Comparison of ENCODE assay signal across 9 mouse cellular contexts in the genomic region with DNA sequence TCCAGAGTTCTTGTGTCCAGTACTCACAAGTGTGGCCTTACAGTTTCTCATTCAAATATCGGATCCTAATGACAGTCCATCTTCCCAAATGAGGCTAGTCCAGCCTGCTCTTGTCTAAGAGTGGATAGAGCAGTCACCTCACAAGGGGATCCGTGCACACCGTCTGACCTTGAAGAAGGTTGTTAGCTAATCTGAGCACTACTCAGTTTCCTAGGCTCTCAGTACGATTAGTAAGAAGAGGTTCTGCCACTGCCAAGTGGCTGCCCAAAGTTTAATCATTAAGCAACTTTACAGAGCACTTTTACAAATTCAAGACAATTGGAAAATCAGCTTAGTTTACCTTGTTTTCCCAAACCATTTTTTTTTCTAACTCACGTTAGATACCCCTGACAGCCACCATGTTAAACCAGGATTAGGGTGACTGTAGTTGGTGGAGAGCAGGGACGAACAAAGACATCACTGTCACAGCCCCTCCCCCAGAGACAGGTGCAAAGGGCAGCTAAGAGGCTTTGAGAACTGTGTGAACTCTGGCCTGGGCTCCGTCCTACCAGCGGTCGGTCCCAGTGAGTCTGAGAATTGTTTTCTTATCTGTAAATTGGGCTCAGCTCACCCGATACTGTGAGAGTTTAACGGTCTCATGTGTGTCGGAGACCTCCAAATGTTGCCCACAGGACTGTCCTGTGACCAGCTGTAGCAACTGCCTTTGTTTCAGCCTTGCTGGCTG.
DNase-seq lines count a peak whose midpoint lies in the region; ATAC-seq and TF ChIP-seq lines count a peak whose summit lies in the region.
"Had no signal": no experiment of that assay in that cellular context is flagged by ENCODE, and none has a peak within 500 bp of the region (broad histone marks: within the 10 kb centered on the region; RNA-seq: fewer than 3 reads in every experiment).

No protein-coding gene starts in this region.

- no peaks in the 10 kb centered on the region for H3K36me3 ChIP-seq in lung, embryonic 14.5 days (ENCODE audit: insufficient read depth)
- no peaks in the 10 kb centered on the region for H3K36me3 ChIP-seq in intestine, embryonic 16.5 days (ENCODE audit: control insufficient read depth, insufficient read depth, low read length)
- H3K36me3 ChIP-seq in liver, embryonic 15.5 days (replicated peaks) = no peaks in the 10 kb centered on the region
- H3K36me3 ChIP-seq: limb, embryonic 15.5 days had no signal

- H3K4me3 ChIP-seq in lung, embryonic 14.5 days (ENCODE audit: low read depth, low read length) = no peak overlapping the region
- H3K4me3 ChIP-seq in intestine, embryonic 16.5 days (ENCODE audit: low read length) = no peak overlapping the region
- no peak overlapping the region for H3K4me3 ChIP-seq in liver, embryonic 15.5 days (replicated peaks)

- no peak for DNase-seq in lung, embryonic 14.5 days
- no peak for DNase-seq in lung, postnatal 14 days
- DNase-seq in retina, postnatal 1 day = peak; percentile 50
- DNase-seq in gastrocnemius, adult 8-10 months (ENCODE audit: low spot score in 2 of 2) = no peak

- H3K27me3 ChIP-seq in lung, embryonic 14.5 days (ENCODE audit: insufficient read depth, low read length) = 0 out of 2 replicates have a peak, but pooled peaks cover 6% of the 10 kb centered on the region
- H3K27me3 ChIP-seq in intestine, embryonic 16.5 days (replicated peaks; ENCODE audit: control insufficient read depth, insufficient read depth, low read length) = no peaks in the 10 kb centered on the region
- H3K27me3 ChIP-seq in liver, embryonic 15.5 days = peaks cover 24% of the 10 kb centered on the region
- H3K27me3 ChIP-seq: Patski had no signal

- 0 out of 2 replicates have a peak overlapping the region, but pooled peaks have one; percentile 20 for H3K27ac ChIP-seq in lung, embryonic 14.5 days (ENCODE audit: low read depth)
- peak overlapping the region; percentile 88 for H3K27ac ChIP-seq in intestine, embryonic 16.5 days (ENCODE audit: low read length)
- peak overlapping the region; percentile 80 for H3K27ac ChIP-seq in liver, embryonic 15.5 days (replicated peaks)

- H3K9ac ChIP-seq in lung, embryonic 14.5 days = no peak overlapping the region
- peak overlapping the region; percentile 18 for H3K9ac ChIP-seq in intestine, embryonic 16.5 days (ENCODE audit: low read depth, low read length)
- H3K9ac ChIP-seq in liver, embryonic 15.5 days = no peak overlapping the region
- H3K9ac ChIP-seq: limb, embryonic 15.5 days had no signal

- WGBS in lung, embryonic 14.5 days = 40% methylated on average over 12 of the region's 12 CpGs
- WGBS in intestine, embryonic 16.5 days = 43% methylated on average over 12 of the region's 12 CpGs
- 55% methylated on average over 12 of the region's 12 CpGs for WGBS in liver, embryonic 15.5 days (ENCODE audit: insufficient replicate concordance)

- ATAC-seq in lung, embryonic 14.5 days (ENCODE audit: insufficient read depth) = no peak
- ATAC-seq in intestine, embryonic 16.5 days = peak; percentile 26
- no peak for ATAC-seq in liver, embryonic 15.5 days (ENCODE audit: insufficient read depth)
- no peak for ATAC-seq in monocyte, adult 5-6 weeks (replicated peaks; ENCODE audit: insufficient number of reproducible peaks, low FRiP score, low TSS enrichment, poor library complexity, severe bottlenecking)
- ATAC-seq: Patski had no signal

- no peaks in the 10 kb centered on the region for H3K9me3 ChIP-seq in lung, embryonic 14.5 days (ENCODE audit: low read depth, low read length)
- H3K9me3 ChIP-seq in intestine, embryonic 16.5 days (ENCODE audit: control insufficient read depth, low read length) = no peaks in the 10 kb centered on the region
- H3K9me3 ChIP-seq in liver, embryonic 15.5 days (replicated peaks) = no peaks in the 10 kb centered on the region
- H3K9me3 ChIP-seq: limb, embryonic 15.5 days had no signal

- no peak for TF ChIP-seq CTCF in lung, embryonic 14.5 days (IDR thresholded peaks at IDR 0.05; ENCODE audit: low read depth)

- peak overlapping the region; percentile 18; the same call in 1 of the 2 replicates for H3K4me2 ChIP-seq in lung, embryonic 14.5 days
- peak overlapping the region; percentile 36 for H3K4me2 ChIP-seq in intestine, embryonic 16.5 days (ENCODE audit: low read depth, low read length)
- H3K4me2 ChIP-seq in liver, embryonic 15.5 days = peak overlapping the region; percentile 88; the same call in 1 of the 2 replicates

- peaks cover 9% of the 10 kb centered on the region for H3K4me1 ChIP-seq in lung, embryonic 14.5 days (ENCODE audit: insufficient read depth)
- H3K4me1 ChIP-seq in intestine, embryonic 16.5 days (ENCODE audit: control insufficient read depth, insufficient read depth, low read length) = peaks cover 17% of the 10 kb centered on the region
- H3K4me1 ChIP-seq in liver, embryonic 15.5 days (replicated peaks) = peaks cover 28% of the 10 kb centered on the region

Comparison
In these comparisons a context has a peak if more than half of its experiments do, and no peak if none do; other contexts are left out.
1. H3K27ac ChIP-seq: peak in every context shown above with its lines; median percentile 88 in intestine, embryonic 16.5 days; 80 in liver, embryonic 15.5 days; 20 in lung, embryonic 14.5 days.
2. H3K4me2 ChIP-seq: peak in every context shown above with its lines; median percentile 88 in liver, embryonic 15.5 days; 36 in intestine, embryonic 16.5 days; 18 in lung, embryonic 14.5 days.